9 mouse cellular contexts compared by ENCODE assay signal in the genomic region with DNA sequence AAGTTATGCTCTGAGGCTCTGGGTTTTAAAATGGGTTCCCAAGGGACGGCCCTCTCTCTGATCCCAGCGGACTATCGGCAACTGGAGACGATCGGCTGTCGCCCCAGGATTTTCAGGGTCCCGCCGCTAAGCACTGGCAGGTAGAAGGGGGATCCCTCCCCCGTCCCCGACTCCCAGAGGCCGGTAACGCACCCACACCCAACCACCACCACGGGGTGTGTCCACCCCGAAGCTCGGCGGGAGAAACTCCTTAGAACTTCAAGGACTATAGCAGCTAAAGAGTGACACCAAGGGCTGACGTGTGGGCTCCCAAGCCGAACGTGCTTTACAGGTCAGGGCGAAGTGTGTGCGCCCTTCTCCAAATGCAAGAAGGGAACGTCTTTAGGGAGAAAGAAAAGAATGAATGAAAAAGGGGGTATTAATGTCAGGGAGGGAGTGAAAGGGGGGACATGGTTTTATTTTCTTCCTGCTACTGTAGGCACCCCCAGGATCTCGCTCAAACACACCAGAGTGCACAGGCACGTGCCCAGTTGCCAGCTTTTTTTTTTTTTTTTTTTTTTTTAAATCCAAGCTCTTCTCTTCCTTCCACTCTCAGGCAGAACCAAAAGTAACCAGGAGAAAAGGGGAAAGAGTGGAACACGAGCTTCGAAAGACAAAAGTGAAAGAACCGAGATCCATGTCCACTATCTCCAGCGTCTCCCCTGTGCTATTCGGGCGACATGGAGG. TPM values are rescaled to one million over a fixed set of nuclear protein-coding genes. Genes with fewer than 3 reads are reported as not detected.
DNase-seq lines count a peak whose midpoint lies in the region; ATAC-seq lines count a peak whose summit lies in the region.
"Had no signal": no experiment of that assay in that cellular context is flagged by ENCODE, and none has a peak within 500 bp of the region (broad histone marks: within the 10 kb centered on the region; RNA-seq: fewer than 3 reads in every experiment).

No protein-coding gene starts in this region.

- H3K9ac ChIP-seq in heart, embryonic 11.5 days (ENCODE audit: low read depth, low read length), result no peak overlapping the region
- peak overlapping the region; percentile 90 for H3K9ac ChIP-seq in hindbrain, embryonic 13.5 days
- H3K9ac ChIP-seq in midbrain, embryonic 16.5 days (ENCODE audit: low read depth, low read length), result no peak overlapping the region

- WGBS in heart, embryonic 11.5 days (ENCODE audit: insufficient replicate concordance), result under 1% methylated on average over 30 of the region's 30 CpGs
- WGBS in hindbrain, embryonic 13.5 days, result under 1% methylated on average over 30 of the region's 30 CpGs
- under 1% methylated on average over 30 of the region's 30 CpGs for WGBS in midbrain, embryonic 16.5 days

- peak overlapping the region; percentile 40 for H3K4me3 ChIP-seq in heart, embryonic 11.5 days (ENCODE audit: low read depth, low read length)
- H3K4me3 ChIP-seq in hindbrain, embryonic 13.5 days, result peak overlapping the region; percentile 54
- H3K4me3 ChIP-seq in midbrain, embryonic 16.5 days (ENCODE audit: low read depth, low read length), result peak overlapping the region; percentile 31

- ATAC-seq in heart, embryonic 11.5 days (replicated peaks; ENCODE audit: insufficient number of reproducible peaks, low FRiP score, low TSS enrichment), result no peak
- no peak for ATAC-seq in hindbrain, embryonic 13.5 days (ENCODE audit: low FRiP score)
- no peak for ATAC-seq in midbrain, embryonic 16.5 days

- no peak overlapping the region for H3K27ac ChIP-seq in heart, embryonic 11.5 days (ENCODE audit: low read depth, low read length)
- peak overlapping the region; percentile 97 for H3K27ac ChIP-seq in hindbrain, embryonic 13.5 days
- no peak overlapping the region for H3K27ac ChIP-seq in midbrain, embryonic 16.5 days (ENCODE audit: low read length)

- H3K4me1 ChIP-seq in heart, embryonic 11.5 days (ENCODE audit: control insufficient read depth, insufficient read depth, low read length), result peaks cover 12% of the 10 kb centered on the region
- peaks cover 48% of the 10 kb centered on the region for H3K4me1 ChIP-seq in hindbrain, embryonic 13.5 days (replicated peaks)
- H3K4me1 ChIP-seq in midbrain, embryonic 16.5 days (ENCODE audit: control insufficient read depth, insufficient read depth, low read length), result peaks cover 17% of the 10 kb centered on the region

- peaks cover 97% of the 10 kb centered on the region for H3K27me3 ChIP-seq in heart, embryonic 11.5 days (ENCODE audit: control insufficient read depth, insufficient read depth, low read length)
- H3K27me3 ChIP-seq in hindbrain, embryonic 13.5 days, result peaks cover 79% of the 10 kb centered on the region
- peaks cover 52% of the 10 kb centered on the region for H3K27me3 ChIP-seq in midbrain, embryonic 16.5 days (ENCODE audit: control insufficient read depth, insufficient read depth, low read depth, low read length)

- intact Hi-C loops in heart, postnatal 10 days (cut with DNase I), result no loop called here
- intact Hi-C loops in gastrocnemius, postnatal 14 days (cut with DNase I; ENCODE audit: low total_unique reads), result no loop called here

- DNase-seq in heart, postnatal 10 days, result no peak
- DNase-seq in ZHBTc4 (ENCODE audit: low read depth, low spot score), result peak; percentile 81
- no peak for DNase-seq in ovary, postnatal 36 days (ENCODE audit: low spot score)
- DNase-seq in gastrocnemius, postnatal 14 days, result no peak
- no peak for DNase-seq in cerebellum, postnatal 25 days
- DNase-seq: kidney, postnatal 10 days had no signal

- peak overlapping the region; percentile 69 for H3K4me2 ChIP-seq in heart, embryonic 11.5 days
- H3K4me2 ChIP-seq in hindbrain, embryonic 13.5 days, result peak overlapping the region; percentile 59
- peak overlapping the region; percentile 50 for H3K4me2 ChIP-seq in midbrain, embryonic 16.5 days (ENCODE audit: low read length)

- H3K9me3 ChIP-seq in heart, embryonic 11.5 days (replicated peaks; ENCODE audit: control insufficient read depth, low read length), result no peaks in the 10 kb centered on the region
- no peaks in the 10 kb centered on the region for H3K9me3 ChIP-seq in hindbrain, embryonic 13.5 days
- no peaks in the 10 kb centered on the region for H3K9me3 ChIP-seq in midbrain, embryonic 16.5 days (replicated peaks; ENCODE audit: control insufficient read depth, low read length, poor library complexity, severe bottlenecking)

- no peaks in the 10 kb centered on the region for H3K36me3 ChIP-seq in heart, embryonic 11.5 days (ENCODE audit: control insufficient read depth, insufficient read depth, low read length)
- no peaks in the 10 kb centered on the region for H3K36me3 ChIP-seq in hindbrain, embryonic 13.5 days
- H3K36me3 ChIP-seq in midbrain, embryonic 16.5 days (ENCODE audit: control insufficient read depth, insufficient read depth, low read length), result no peaks in the 10 kb centered on the region

RNA-seq across cellular contexts. Expression of a gene that starts 5.2 kb away (rescaled TPM):
- polyA plus RNA-seq in heart, embryonic 11.5 days (2014; fragmentation: Nextera tagmentation; extraction: Ambion mirVana), result 0.14 and 0.39 TPM in 2 replicates
- total RNA-seq in heart, postnatal 10 days (2021), result under 1 TPM; 0.22 TPM
- 14.2 and 22.9 TPM in 2 replicates for polyA plus RNA-seq in hindbrain, embryonic 13.5 days (2015; fragmentation: Nextera tagmentation; extraction: Ambion mirVana)
- 2.3 and 2.8 TPM in 2 replicates for polyA plus RNA-seq in midbrain, embryonic 16.5 days (2015; fragmentation: Nextera tagmentation; extraction: Ambion mirVana)
- total RNA-seq in gastrocnemius, postnatal 14 days (2021), result not detected
